Mouse (Mus musculus): ENCODE measurements around the gene Stk33. TPM values are rescaled to one million over a fixed set of nuclear protein-coding genes. Genes with fewer than 3 reads are reported as not detected.
A peak's percentile ranks its signal among the peaks of the same experiment; 100 is the strongest.

The Stk33 gene
- polyA plus RNA-seq (2015; fragmentation: Nextera tagmentation; extraction: Ambion mirVana) = 0.51 and 0.58 TPM in 2 replicates

DNA sequence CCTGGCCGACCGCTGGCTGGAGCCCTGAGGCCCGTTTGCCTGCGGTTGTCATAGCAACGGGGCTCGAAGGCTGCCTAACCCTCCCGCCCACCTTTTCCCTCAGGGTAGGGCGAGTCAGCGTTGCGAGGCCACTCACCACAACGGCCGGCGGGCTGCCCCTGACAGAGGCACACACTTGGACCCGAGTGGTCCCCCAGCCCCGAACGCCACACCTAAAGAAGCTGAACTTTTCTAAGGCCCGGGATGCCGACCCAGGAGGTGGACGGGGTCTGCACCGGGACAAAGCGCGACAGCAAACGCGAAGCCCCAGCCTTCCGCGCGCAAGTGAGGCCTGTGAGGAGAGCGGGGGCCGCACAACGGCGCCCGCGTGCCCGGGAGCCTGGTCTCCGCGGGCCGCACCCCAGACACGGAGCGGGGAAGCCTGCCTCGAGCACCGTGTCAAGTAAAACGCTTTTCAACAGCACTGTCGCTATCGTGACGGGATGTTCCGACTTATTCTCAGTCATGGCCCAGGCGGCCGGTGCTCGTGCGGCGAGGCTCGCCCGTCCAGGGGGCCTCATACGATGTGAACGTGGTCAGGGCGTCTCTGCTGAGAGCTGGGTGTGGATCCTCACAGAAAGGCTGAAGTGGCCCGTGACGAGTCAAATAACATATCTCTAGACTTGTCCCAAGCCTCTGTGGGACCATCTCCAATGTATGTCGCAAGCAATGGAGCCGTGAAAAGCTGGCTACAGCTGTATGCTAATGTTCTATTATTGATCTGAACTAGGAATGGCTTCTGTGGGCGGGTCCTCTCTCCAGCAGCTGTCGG, at the start of gene Stk33:
Gene Stk33 (minus strand): TSS at position 301 of the 811 bp plus-strand sequence.
- Histone ChIP-seq H3K36me3 (ENCODE audit: insufficient read depth, low read length) (no peaks in the 10 kb centered on the region), H3K4me2 (replicated peaks; ENCODE audit: low read depth, low read length) (peak within 1 kb of the TSS; percentile 92), H3K4me3 (ENCODE audit: low read length) (peak within 1 kb of the TSS; percentile 55), H3K9ac (replicated peaks; ENCODE audit: low read length) (peak within 1 kb of the TSS; percentile 65), H3K27me3 (ENCODE audit: insufficient read depth, low read length) (peaks cover 16% of the 10 kb centered on the region), H3K27ac (ENCODE audit: low read length) (no peak within 1 kb of the TSS), H3K9me3 (ENCODE audit: low read length) (no peaks in the 10 kb centered on the region), H3K4me1 (ENCODE audit: insufficient read depth, low read length) (peaks cover 15% of the 10 kb centered on the region)
- WGBS = under 1% methylated on average over 62 of the region's 62 CpGs
- ATAC-seq (ENCODE audit: low FRiP score, low TSS enrichment) = peak; percentile 72

DNA sequence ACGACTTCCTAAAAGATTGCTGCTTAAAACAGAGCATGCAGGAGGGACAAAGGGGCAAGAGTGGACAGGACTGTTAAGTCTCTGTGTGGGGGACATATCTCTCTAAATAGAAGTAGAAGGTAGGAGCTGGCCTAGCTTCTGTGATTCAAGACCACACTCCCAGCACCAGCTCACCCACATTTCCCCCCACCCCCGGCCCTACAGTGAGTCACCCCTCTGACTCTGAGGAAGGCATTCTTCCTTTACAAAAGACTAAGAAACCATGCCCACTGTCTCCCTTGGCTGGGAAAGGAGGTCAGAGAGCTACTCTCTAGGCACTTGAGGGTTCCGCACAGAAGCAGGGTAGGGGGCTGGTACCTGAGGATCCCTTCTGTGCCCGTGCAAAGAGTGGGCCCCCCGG, 45.3 kb upstream of the Stk33 start:
- Histone ChIP-seq H3K27ac (ENCODE audit: low read length) (no peak overlapping the region), H3K27me3 (ENCODE audit: insufficient read depth, low read length) (no peaks in the 10 kb centered on the region), H3K4me2 (replicated peaks; ENCODE audit: low read depth, low read length) (no peak overlapping the region), H3K4me1 (ENCODE audit: insufficient read depth, low read length) (no peaks in the 10 kb centered on the region), H3K36me3 (ENCODE audit: insufficient read depth, low read length) (no peaks in the 10 kb centered on the region), H3K9ac (replicated peaks; ENCODE audit: low read length) (no peak overlapping the region), H3K9me3 (ENCODE audit: low read length) (no peaks in the 10 kb centered on the region), H3K4me3 (ENCODE audit: low read length) (no peak overlapping the region)
- no peak for ATAC-seq (ENCODE audit: low FRiP score, low TSS enrichment)
- WGBS = 72% methylated on average over 5 of the region's 5 CpGs

DNA sequence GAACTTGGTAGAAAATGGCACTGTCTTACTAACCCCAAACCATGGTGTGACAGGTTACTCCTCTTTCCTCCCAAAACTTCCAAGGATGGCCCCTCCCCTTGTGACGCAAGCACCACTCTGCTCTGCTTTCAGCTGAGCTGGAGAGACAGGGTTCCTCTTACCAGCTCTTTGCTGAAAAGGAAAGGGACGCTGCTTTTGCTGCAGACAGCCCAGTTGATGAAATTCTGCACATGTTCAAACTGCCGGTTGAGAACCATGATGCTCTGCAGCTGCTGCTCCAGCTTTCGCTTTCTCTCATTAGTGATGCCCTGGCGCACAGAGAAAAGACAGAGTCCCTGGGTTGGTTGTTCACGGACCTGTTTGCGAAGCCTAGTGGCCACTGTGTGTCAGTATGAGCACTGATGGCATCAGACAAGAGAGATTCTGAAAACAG, 41.9 kb upstream of the Stk33 start:
- no peaks in the 10 kb centered on the region for H3K4me1 ChIP-seq (ENCODE audit: insufficient read depth, low read length)
- peak overlapping the region; percentile 31; the same call in 1 of the 2 replicates for H3K4me2 ChIP-seq (replicated peaks; ENCODE audit: low read depth, low read length)
- WGBS = 14% methylated on average over 7 of the region's 7 CpGs
- H3K9me3 ChIP-seq (ENCODE audit: low read length) = no peaks in the 10 kb centered on the region
- H3K27ac ChIP-seq (ENCODE audit: low read length) = no peak overlapping the region
- no peaks in the 10 kb centered on the region for H3K36me3 ChIP-seq (ENCODE audit: insufficient read depth, low read length)
- peak; percentile 43; the same call in 1 of the 2 replicates for ATAC-seq (ENCODE audit: low FRiP score, low TSS enrichment)
- no peaks in the 10 kb centered on the region for H3K27me3 ChIP-seq (ENCODE audit: insufficient read depth, low read length)
- H3K4me3 ChIP-seq (ENCODE audit: low read length) = peak overlapping the region; percentile 3; the same call in 1 of the 2 replicates
- H3K9ac ChIP-seq (replicated peaks; ENCODE audit: low read length) = no peak overlapping the region

DNA sequence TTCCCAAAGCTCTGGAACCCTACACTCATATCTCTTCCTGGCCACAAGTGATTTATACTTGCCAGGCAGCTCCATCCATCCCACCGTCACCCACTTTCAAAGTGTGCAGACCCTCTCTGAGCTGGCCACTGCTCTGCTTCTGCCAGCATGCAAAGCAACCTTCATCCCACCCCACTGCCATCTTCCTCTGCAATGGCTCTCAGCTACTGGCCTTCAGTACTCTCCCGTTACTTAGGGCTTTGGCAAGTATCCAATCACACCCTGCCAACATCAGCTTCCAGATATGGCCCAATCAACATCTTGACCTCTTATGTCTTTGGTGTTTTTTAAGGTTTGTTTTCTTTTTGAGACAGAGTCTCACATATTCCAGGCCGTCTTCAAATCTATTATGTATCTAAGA, 39.0 kb upstream of the Stk33 start:
- Histone ChIP-seq H3K9ac (replicated peaks; ENCODE audit: low read length) (no peak overlapping the region), H3K9me3 (ENCODE audit: low read length) (no peaks in the 10 kb centered on the region), H3K36me3 (ENCODE audit: insufficient read depth, low read length) (no peaks in the 10 kb centered on the region), H3K27ac (ENCODE audit: low read length) (no peak overlapping the region), H3K27me3 (ENCODE audit: insufficient read depth, low read length) (no peaks in the 10 kb centered on the region), H3K4me2 (replicated peaks; ENCODE audit: low read depth, low read length) (no peak overlapping the region), H3K4me3 (ENCODE audit: low read length) (no peak overlapping the region), H3K4me1 (ENCODE audit: insufficient read depth, low read length) (no peaks in the 10 kb centered on the region)
- no peak for ATAC-seq (ENCODE audit: low FRiP score, low TSS enrichment)
- WGBS = 48% methylated on average over 3 of the region's 3 CpGs

DNA sequence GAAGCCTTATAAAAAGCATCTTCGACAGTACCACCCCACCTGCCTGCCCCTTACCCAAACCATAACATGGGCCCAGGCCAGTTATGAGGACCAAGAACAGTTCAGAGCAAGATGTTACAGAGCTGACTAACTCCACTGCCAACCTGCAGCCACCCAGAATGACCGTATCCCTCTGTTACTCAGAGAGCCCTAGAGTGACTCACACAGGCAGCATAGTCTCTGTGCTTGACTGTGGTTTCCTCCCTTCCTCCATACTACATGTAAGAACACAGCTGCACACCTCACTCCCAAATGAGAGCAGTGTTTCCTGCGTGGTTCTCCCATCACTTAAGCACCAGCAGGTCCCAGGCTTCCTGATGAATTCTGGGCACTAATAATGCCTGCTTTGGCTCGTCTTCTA, 31.8 kb upstream of the Stk33 start:
- H3K4me3 ChIP-seq (ENCODE audit: low read length) = no peak overlapping the region
- H3K36me3 ChIP-seq (ENCODE audit: insufficient read depth, low read length) = no peaks in the 10 kb centered on the region
- 75% methylated on average over 4 of the region's 4 CpGs for WGBS
- no peak overlapping the region for H3K9ac ChIP-seq (replicated peaks; ENCODE audit: low read length)
- H3K27ac ChIP-seq (ENCODE audit: low read length) = no peak overlapping the region
- peaks cover 3% of the 10 kb centered on the region; the same call in 1 of the 2 replicates for H3K4me1 ChIP-seq (ENCODE audit: insufficient read depth, low read length)
- H3K27me3 ChIP-seq (ENCODE audit: insufficient read depth, low read length) = no peaks in the 10 kb centered on the region
- ATAC-seq (ENCODE audit: low FRiP score, low TSS enrichment) = no peak
- H3K4me2 ChIP-seq (replicated peaks; ENCODE audit: low read depth, low read length) = no peak overlapping the region
- H3K9me3 ChIP-seq (ENCODE audit: low read length) = no peaks in the 10 kb centered on the region

DNA sequence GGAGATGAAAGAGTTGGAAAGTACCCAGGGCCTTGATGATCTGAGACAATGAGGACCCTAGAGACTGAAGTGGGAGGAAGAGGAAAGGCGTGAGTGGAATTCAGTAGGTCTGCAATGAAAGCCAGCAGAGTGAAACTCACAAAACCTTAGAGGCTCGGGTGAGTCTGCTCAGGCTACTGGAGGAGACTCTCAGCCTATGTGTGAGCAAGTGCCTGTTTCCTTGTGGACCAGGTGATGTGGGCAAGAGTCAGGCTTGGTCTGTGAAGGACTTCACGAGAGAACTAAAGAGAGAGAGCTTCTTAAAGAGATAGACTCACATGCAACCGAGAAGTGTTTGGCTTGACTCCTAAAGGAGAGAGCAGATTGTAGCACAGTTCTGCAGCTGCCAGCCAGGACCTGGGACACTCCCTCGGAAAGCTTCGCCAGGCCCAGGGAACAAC, 29.4 kb upstream of the Stk33 start:
- WGBS = 23% methylated on average over 6 of the region's 6 CpGs

DNA sequence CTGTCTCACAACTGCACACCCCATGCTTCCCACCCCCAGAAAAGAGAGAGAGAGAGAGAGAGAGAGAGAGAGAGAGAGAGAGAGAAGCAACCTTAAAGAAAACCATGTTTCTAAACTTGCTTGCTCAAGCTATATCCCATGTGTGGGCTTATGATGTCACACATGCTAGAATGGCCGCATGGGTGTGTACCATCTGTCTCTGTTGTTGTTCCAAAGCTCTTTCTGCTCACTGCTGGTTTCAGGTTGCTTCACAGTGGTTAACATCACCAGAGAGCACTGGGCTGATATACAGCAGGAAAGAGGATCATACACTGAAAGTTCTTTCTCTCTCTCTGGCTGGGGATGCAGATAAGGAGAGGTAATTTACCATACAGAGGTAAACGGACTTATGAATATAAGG, 28.7 kb upstream of the Stk33 start:
- Histone ChIP-seq H3K4me2 (replicated peaks; ENCODE audit: low read depth, low read length) (no peak overlapping the region), H3K4me3 (ENCODE audit: low read length) (no peak overlapping the region), H3K27me3 (ENCODE audit: insufficient read depth, low read length) (no peaks in the 10 kb centered on the region), H3K4me1 (ENCODE audit: insufficient read depth, low read length) (peaks cover 3% of the 10 kb centered on the region; the same call in 1 of the 2 replicates), H3K9ac (replicated peaks; ENCODE audit: low read length) (no peak overlapping the region), H3K27ac (ENCODE audit: low read length) (no peak overlapping the region), H3K9me3 (ENCODE audit: low read length) (no peaks in the 10 kb centered on the region), H3K36me3 (ENCODE audit: insufficient read depth, low read length) (no peaks in the 10 kb centered on the region)
- 35% methylated on average over 2 of the region's 2 CpGs for WGBS
- ATAC-seq (ENCODE audit: low FRiP score, low TSS enrichment) = no peak

More for the DNA sequence above, 29.4 kb upstream of the Stk33 start:
- H3K36me3 ChIP-seq (ENCODE audit: insufficient read depth, low read length) = no peaks in the 10 kb centered on the region
- no peak overlapping the region for H3K4me3 ChIP-seq (ENCODE audit: low read length)
- no peak overlapping the region for H3K27ac ChIP-seq (ENCODE audit: low read length)
- peaks cover 3% of the 10 kb centered on the region; the same call in 1 of the 2 replicates for H3K4me1 ChIP-seq (ENCODE audit: insufficient read depth, low read length)
- H3K9ac ChIP-seq (replicated peaks; ENCODE audit: low read length) = no peak overlapping the region
- no peak overlapping the region for H3K4me2 ChIP-seq (replicated peaks; ENCODE audit: low read depth, low read length)
- no peaks in the 10 kb centered on the region for H3K27me3 ChIP-seq (ENCODE audit: insufficient read depth, low read length)
- no peaks in the 10 kb centered on the region for H3K9me3 ChIP-seq (ENCODE audit: low read length)
- no peak for ATAC-seq (ENCODE audit: low FRiP score, low TSS enrichment)

DNA sequence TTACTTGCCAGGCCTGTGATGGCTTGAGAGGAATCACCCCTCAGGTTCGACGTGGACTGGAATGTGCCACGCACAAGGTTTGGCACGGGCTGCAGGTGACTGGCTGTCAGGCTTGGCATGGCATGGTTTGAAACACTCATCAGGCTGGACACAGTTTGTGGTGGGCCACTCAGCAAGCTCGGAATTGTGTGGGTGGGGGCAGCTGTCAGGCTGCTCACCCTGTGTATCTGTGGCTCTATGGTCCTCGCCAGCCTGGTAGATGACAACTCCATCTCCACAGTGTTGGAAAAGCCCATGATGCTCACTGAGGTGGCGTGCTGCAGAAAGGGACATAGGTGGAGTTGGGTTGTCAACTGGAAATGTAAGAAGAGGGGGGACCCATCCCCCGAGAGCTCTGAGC, 21.8 kb upstream of the Stk33 start:
- Histone ChIP-seq H3K4me2 (replicated peaks; ENCODE audit: low read depth, low read length) (no peak overlapping the region), H3K4me1 (ENCODE audit: insufficient read depth, low read length) (no peaks in the 10 kb centered on the region), H3K27ac (ENCODE audit: low read length) (no peak overlapping the region), H3K9ac (replicated peaks; ENCODE audit: low read length) (no peak overlapping the region), H3K27me3 (ENCODE audit: insufficient read depth, low read length) (no peaks in the 10 kb centered on the region), H3K4me3 (ENCODE audit: low read length) (no peak overlapping the region), H3K36me3 (ENCODE audit: insufficient read depth, low read length) (no peaks in the 10 kb centered on the region), H3K9me3 (ENCODE audit: low read length) (no peaks in the 10 kb centered on the region)
- WGBS = 89% methylated on average over 8 of the region's 8 CpGs
- ATAC-seq (ENCODE audit: low FRiP score, low TSS enrichment) = no peak

DNA sequence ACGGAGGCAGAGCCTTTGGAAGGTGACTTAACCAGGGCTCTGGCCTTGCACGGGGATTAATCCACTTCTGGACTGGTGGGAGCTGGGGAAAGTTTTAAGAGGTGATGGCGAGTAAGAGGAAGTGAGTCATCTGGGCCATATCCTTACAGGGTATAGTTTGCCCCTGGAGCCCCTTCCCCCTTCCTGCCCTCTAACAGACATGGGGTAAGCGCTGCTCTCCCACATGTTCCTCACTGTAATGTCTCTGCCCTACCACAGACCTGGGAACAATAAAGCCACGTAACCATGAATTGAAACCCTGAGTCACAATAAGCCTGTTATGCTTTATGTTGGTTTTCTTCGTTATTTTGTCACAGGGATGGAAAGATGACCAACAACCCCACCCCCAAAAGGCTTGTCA, 17.7 kb upstream of the Stk33 start:
- Histone ChIP-seq H3K27me3 (ENCODE audit: insufficient read depth, low read length) (no peaks in the 10 kb centered on the region), H3K9ac (replicated peaks; ENCODE audit: low read length) (no peak overlapping the region), H3K4me3 (ENCODE audit: low read length) (no peak overlapping the region), H3K4me1 (ENCODE audit: insufficient read depth, low read length) (no peaks in the 10 kb centered on the region), H3K9me3 (ENCODE audit: low read length) (no peaks in the 10 kb centered on the region), H3K27ac (ENCODE audit: low read length) (no peak overlapping the region), H3K4me2 (replicated peaks; ENCODE audit: low read depth, low read length) (no peak overlapping the region), H3K36me3 (ENCODE audit: insufficient read depth, low read length) (no peaks in the 10 kb centered on the region)
- ATAC-seq (ENCODE audit: low FRiP score, low TSS enrichment) = no peak
- WGBS = 70% methylated on average over 5 of the region's 6 CpGs

DNA sequence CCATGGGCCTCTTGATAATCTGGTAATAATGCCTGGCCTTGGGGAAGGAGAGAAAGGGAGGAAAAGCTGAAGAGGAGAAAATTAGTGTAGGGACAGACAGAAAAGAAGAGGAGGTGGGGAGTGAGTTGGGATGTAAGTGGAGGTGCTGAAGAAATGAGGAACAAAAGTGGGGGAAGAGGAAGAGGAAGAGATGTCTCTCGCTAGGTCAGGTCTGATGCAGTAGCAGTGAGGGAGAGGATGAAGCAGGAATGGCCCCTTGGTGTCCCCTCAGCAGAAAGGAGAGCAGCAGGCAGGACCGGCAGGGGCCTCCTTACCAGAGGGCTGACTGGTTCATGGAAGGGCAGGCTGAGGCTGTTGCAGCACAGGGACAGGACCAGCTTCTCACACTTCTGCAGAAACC, 16.9 kb upstream of the Stk33 start:
- no peak overlapping the region for H3K27ac ChIP-seq (ENCODE audit: low read length)
- H3K9ac ChIP-seq (replicated peaks; ENCODE audit: low read length) = no peak overlapping the region
- no peak overlapping the region for H3K4me2 ChIP-seq (replicated peaks; ENCODE audit: low read depth, low read length)
- H3K36me3 ChIP-seq (ENCODE audit: insufficient read depth, low read length) = no peaks in the 10 kb centered on the region
- H3K4me3 ChIP-seq (ENCODE audit: low read length) = no peak overlapping the region
- no peaks in the 10 kb centered on the region for H3K9me3 ChIP-seq (ENCODE audit: low read length)
- no peak for ATAC-seq (ENCODE audit: low FRiP score, low TSS enrichment)
- 93% methylated on average over 2 of the region's 2 CpGs for WGBS
- no peaks in the 10 kb centered on the region for H3K4me1 ChIP-seq (ENCODE audit: insufficient read depth, low read length)
- no peaks in the 10 kb centered on the region for H3K27me3 ChIP-seq (ENCODE audit: insufficient read depth, low read length)

Data from kidney, embryonic 16.5 days (tissue).